Mouse (Mus musculus) heart, adult 18-20 months (tissue): ENCODE data around the gene Ldah. TPM values are rescaled to one million over a fixed set of nuclear protein-coding genes. Genes with fewer than 3 reads are reported as not detected.

ENCODE experiments used
- DNase-seq, 2 experiments: peaks; one replicate each; pipeline ENCODE4 v3.0.0; 2021 to 2022; ENCODE audit warnings: mixed read lengths in 1 of 2
- total RNA-seq, 2 experiments: library from RNA; stranded (reverse); gene quantifications; 2 replicates each; pipeline ENCODE4 v1.2.3; 2021

The Ldah gene
- total RNA-seq, 2 experiments from 2014 or later = 25.1 to 25.6 TPM

GRCm38 (mm10) chr12:8313270-8313771, 105.4 kb downstream of the Ldah start, which contains the start of gene Hs1bp3:
Gene Hs1bp3, plus strand, starts transcription at chr12:8313432.
- DNase-seq = peak; percentile 88 to 92

GRCm38 (mm10) chr12:8313773-8314172, 105.9 kb downstream of the Ldah start:
- DNase-seq = peak in 1 of 2 experiments; percentile 28

GRCm38 (mm10) chr12:8316541-8316940, 108.6 kb downstream of the Ldah start:
- no peak for DNase-seq

GRCm38 (mm10) chr12:8320084-8320713, 112.3 kb downstream of the Ldah start:
- peak; percentile 84 to 93 for DNase-seq

- DNase-seq = no peak
Observed at GRCm38 (mm10) chr12:8321506-8321905, 113.6 kb downstream of the Ldah start.

- no peak for DNase-seq
Observed at GRCm38 (mm10) chr12:8324086-8324485, 116.2 kb downstream of the Ldah start.

- peak; percentile 52 to 62 for DNase-seq
Observed at GRCm38 (mm10) chr12:8325245-8325942, 117.5 kb downstream of the Ldah start.

- peak; percentile 44 to 54 for DNase-seq
Observed at GRCm38 (mm10) chr12:8325943-8326522, 118.1 kb downstream of the Ldah start.

GRCm38 (mm10) chr12:8326825-8327674, 119.1 kb downstream of the Ldah start:
- DNase-seq = peak; percentile 95 to 98

GRCm38 (mm10) chr12:8327675-8328053, 119.8 kb downstream of the Ldah start:
- no peak for DNase-seq

- no peak for DNase-seq
Observed at GRCm38 (mm10) chr12:8329236-8329635, 121.3 kb downstream of the Ldah start.

GRCm38 (mm10) chr12:8331489-8332173, 123.7 kb downstream of the Ldah start:
- DNase-seq = peak; percentile 74 to 81

GRCm38 (mm10) chr12:8332174-8332542, 124.3 kb downstream of the Ldah start:
- DNase-seq = no peak

- no peak for DNase-seq
Observed at GRCm38 (mm10) chr12:8333617-8334016, 125.7 kb downstream of the Ldah start.

GRCm38 (mm10) chr12:8334261-8334660, 126.4 kb downstream of the Ldah start:
- peak; percentile 71 to 81 for DNase-seq

Other genes with a start within 250 kb of the Ldah start
- gene Apob, start 230.5 kb upstream of the Ldah start, total RNA-seq = not detected
- under 1 TPM; 0.17 to 0.26 TPM for gene Gdf7, start 93.8 kb downstream of the Ldah start, total RNA-seq
- gene Hs1bp3, start 105.3 kb downstream of the Ldah start, total RNA-seq = 10 to 100 TPM; 13.8 to 15.6 TPM